Mouse (Mus musculus) telencephalon, adult 2 months (tissue): Measurements from ENCODE around the gene Cyb561d1.

Experiments
- DNase-seq: peaks from one replicate; pipeline ENCODE4 v3.0.0-alpha.2; 2011; ENCODE audit warnings: low read depth, low spot score

Cyb561d1 gene

DNA sequence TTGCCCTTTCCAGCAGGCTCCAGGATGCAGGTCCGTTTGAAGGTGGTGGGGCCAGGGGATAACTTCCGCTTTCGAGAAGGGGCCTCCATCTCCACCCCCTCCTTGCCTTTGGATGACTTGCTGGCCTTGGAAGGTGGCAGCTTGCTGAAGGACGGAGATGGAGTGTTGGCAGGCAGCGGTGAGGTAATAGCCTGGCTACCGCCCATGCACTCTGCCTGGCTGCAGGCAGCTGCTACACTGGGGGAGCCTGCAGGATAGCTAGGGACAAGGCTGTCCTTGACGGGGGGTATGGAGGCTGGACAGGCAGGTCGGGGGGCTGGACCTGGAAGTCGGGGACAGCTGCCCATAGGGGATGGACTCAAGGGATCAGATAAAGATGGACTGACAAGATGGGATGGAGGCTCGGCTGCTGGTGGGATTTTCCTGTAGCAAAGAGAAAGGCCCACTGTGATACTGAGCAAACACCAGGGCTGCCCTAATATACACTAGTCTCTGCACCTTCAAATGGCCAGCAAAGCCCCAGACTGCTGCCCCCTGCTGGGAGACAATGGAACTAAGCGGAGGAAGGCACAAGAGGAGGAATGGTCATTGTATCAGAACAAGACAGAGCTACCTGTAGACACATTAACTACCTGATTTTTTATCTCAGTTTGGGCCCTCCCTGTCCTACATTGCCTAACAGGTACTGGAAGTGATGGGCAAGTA, 2.8 kb upstream of the Cyb561d1 start:
- DNase-seq: no peak

DNA sequence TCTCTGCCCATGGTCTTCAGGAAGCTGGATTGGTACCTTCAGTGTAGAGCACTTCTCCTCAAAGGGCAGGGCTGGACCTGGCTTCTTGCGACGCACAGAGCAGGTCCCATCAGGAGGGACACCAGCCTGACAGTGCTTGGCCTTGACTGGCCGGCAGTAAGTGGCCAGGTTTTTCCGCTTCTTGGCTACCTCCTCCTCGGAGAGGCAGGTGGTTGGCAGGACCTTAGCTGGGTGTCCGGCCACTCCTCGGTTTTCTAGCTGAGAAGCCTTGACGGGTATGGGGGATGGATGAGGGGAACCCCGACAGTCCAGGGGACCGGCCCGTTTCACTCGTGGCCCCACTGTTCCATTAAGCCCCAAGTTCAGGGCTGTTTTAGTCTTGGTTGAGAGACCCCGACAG, 2.2 kb upstream of the Cyb561d1 start:
- no peak for DNase-seq

DNA sequence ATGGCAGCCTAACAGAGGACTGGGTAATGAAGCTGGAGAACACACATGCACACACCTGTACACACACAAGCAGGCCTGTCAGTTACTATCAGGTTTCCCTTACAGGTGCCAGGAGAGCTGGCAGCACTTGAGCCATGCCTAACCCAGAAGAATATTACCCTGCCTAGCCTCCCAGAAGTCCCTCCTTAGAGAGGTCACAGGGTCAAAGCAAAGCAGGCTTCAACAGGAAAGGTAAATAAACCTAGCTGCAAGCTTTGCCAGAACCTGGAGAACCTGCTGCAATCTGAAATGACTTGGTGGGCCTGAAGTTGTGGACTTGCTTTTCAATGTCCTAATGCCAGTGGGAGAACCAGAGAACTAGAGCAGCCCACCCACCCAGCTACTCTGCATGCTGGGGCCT, 1.5 kb upstream of the Cyb561d1 start:
- no peak for DNase-seq

DNA sequence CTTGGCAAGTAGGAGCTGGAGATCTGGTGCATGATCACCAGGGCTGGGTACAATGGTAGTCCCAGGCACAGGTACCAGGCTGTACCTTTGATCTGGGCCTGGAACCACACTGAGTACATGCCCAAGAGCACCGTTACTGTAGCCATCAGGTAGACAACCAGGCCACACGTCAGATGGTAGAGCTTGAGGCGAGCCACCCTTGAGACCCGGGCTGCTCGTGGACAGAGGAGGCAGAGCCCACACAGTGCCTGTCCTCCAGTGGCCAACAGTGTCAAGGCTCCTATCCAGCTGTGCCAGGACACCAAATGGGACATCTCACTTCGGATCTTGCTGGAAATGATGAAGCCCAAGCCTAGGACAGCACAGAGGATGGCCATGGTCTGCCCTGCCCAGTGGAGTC, 1.8 kb downstream of the Cyb561d1 start:
- DNase-seq: no peak

DNA sequence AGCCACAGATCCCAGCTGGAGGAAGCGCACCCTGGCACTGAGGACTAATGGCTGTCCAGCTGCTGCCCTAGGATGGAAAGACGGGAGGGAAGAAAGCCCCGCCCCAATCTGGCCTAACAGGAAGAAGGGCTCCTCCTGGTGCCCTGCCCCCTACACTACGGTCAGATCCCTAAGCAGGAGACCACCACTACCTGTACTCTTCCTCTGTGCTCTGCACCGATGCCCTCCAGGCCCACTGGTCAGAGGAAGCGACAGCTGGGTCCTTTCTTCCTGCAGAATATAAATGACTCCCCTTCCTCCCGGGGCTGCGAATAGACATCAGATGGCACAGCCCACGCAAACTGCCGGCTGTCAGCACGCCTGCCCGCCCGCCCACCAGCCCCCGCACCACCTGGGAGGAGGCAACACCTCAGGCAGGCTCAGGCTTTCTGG, 3.9 kb downstream of the Cyb561d1 start:
- peak; percentile 84 for DNase-seq

DNA sequence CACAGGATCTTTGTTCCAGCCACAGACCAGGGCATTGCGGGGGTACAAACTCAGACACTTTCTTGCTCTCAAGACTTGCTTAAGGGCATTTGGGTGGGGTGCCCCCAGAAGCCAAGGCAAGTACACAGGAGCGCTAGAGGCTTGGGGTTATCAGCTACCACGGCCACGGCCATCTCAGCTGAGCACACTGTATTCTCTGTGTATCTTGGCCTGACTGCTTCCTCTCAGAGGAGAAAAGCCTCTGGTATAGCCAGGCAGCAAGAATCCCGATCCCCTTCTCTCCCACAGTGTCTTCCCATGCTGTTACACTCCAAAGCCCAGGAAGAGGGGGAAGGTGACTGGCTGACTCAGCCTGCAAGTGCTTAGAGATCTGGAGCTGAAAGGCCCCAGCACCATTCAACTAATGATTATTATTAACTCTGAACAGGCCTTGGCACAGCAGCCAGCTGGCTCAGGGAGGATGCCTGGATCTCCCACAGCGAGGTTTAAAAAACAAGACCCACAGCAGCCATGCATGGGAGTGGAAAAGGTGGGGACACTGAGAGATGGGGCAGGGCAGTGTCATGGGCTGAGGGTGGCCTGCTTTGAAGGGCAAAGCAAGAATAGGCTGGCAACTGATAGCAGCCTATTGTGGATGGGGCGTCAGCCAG, 4.9 kb downstream of the Cyb561d1 start:
- DNase-seq: peak; percentile 77

DNA sequence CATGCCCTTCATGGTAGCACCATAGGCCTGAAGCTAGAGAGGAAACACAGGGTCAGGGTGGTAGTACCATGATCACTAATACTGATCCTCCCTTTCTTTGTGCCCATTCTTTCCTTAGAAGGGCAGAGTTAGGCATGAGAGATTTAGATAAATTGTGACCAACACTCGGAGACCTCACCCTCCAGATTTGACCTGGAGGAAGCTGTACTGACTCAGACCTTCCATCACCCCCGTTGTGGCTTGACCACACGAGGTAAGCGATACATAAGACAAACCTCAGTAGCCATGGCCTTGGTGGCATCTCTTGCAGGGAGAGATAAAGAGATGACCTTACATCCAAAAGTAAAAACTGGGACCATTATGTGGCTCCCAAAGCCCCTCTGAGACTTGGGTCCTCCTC, 5.7 kb downstream of the Cyb561d1 start:
- DNase-seq: no peak

DNA sequence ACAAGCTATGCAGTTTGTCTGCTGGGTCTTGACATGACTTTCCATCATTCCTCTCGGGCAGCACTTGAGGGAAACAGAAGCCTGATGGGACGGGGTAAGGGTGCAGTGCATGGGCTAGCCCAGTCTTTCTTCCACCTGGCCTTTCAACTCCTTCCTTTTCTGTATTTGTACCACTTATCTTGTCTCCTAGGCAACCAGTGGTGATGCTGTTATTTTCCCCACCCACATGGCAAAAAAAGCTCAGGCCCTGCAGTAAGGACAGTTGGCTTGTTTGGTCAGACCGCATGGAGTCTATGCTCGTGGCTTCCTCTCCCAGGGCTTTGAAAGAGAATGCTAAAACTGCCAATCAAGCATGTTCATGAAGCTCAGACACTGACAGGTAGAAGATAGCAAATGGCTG, 7.3 kb downstream of the Cyb561d1 start:
- DNase-seq: no peak

DNA sequence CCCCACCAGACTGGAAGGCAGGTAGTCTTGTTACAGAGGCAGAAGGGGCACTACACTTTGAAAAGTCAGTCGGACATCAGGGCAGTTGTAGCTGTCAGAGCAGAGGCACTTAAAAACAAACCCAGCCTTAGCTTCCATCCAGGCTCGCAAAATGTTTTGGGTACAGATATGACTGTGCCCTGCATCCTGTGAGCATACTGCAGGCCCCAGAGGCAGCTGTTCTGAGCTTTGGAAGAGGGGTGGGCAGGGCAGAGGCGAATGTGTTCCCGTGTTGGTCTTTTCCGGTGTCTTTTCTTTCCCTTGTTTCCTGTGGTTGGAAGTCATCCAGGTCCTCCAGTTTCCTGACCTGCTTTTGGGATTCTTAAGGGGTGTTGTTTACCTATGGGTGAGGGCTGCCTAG, 11.1 kb downstream of the Cyb561d1 start:
- DNase-seq: no peak

DNA sequence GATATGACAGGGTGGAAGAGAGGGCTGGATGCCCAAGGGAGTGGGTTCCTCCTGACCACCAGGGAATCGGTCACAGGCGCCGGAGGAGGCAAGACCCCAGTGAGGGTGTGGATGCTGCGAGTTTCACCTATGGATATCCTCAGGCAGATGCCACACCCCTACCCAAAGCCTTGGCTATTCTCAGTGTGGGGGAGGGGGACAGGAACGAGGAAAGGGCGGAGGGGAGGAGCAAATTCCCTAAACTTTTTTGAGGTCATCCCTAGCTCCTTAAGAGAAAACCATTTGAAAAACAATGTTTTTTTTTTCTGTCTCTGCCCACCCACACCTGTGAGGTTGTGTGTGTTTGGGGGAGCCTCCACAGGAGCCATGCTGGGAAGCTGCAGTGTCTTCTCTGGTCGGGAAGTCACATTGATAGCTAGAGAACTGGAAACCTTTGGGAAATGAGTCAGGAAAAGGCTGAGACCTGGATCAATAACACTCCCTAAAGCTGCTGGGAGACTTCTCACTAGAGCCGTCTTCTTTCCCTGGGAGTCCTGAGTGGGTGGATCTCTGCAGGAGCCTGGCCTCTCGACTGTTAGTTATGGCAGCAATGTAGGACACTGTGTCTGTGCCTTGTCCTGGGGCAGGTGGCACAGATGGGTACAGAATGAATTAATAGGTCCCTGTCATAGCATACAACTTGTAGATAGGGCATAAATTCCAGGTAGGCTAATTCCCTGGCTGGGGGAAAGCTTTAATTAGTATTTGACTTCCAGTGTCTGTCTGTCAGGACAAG, 12.1 kb downstream of the Cyb561d1 start:
- no peak for DNase-seq

DNA sequence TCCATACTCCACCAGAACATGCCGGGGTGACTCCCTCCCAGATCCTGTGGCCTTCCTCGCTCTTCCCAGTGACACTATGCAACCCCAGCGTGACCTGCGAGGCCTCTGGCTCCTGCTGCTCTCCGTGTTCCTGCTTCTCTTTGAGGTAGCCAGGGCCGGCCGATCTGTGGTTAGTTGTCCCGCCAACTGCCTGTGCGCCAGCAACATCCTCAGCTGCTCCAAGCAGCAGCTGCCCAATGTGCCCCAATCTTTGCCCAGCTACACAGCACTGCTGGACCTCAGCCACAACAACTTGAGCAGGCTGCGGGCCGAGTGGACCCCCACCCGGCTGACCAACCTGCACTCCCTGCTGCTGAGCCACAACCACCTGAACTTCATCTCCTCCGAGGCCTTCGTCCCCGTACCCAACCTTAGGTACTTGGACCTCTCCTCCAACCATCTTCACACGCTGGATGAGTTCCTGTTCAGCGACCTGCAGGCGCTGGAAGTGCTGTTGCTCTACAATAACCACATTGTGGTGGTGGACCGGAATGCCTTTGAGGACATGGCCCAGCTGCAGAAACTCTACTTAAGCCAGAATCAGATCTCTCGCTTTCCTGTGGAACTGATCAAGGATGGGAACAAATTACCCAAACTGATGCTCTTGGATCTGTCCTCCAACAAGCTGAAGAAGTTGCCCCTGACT, 13.8 kb downstream of the Cyb561d1 start:
- no peak for DNase-seq

DNA sequence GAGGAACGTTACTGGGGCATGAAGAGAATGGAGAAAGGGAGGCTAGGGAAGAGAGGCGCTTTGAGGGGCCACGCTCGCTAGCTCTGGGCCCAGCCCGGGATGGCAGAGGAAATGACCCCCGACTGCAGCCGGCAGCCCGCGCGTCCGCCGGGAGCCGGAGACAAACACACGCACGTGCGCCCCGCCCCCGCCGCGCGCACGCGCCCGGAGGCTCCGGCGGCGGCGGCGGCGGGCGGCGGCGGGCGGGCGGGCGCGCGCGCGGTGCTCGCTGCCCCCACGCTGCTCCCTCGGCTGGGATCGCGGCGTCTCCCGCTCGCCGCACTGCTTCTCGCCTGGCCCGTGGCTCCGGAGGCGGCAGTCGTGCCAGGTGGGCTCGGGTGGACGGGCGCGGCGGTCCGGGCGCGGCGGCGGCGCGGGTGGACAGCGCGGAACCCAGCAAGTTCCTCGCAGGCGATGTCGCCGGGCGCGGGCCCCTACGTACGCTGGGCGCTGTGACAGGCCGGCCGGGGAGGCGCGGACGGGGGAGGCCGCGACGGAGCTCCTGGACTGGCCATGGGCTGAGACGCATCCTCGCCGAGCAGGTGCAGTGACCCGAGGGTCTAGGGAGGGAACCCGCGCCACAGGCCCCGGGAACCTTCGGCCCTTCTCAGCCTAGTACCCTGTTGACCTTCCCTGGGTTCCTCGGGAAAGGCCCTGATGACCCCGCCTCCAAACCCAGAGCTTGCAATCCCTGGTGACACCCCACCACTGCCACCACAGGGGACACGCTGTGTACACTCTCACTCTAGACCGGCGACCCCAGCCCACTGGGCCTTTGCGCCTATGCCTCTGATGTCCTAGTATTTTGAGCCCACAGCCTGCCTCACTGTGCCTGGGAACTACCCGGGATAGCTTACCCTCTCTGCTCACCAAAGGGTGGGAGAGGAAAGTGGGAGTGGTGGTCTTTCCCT, 14.6 kb downstream of the Cyb561d1 start, which contains the start of gene Amigo1:
Amigo1 (plus strand) TSS at position 238 of the 950 bp plus-strand sequence.
- DNase-seq: no peak

DNA sequence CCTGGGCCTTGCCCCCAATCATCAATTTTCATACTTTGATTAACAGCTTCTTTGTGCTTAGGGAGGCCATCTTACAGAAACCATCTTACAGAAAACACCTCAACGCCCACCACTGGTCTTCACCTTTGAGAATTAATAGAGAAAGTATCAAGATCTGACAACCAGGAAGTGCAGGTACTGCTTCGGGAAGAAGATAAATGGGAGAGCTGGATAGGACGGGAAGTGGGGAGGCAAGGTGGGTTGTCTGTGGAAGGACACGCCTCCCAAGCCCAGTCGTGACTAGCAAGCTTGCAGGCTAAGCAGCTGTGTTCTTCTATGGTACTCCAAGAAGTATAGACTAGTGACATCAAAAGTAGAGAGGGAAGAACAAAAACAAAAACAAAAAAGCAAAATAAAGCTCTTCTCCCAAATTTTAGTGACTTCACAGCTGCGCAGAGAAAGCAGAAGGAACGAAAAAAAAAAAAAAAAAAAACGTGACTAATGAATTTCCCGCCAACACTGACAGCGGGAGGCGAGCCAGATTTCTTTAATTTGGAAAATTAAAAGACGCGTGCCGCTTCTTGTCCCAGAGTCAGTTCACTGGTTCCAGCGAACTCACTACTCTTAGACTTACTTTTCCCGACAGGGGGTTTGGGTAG, 15.4 kb downstream of the Cyb561d1 start:
- DNase-seq: no peak

DNA sequence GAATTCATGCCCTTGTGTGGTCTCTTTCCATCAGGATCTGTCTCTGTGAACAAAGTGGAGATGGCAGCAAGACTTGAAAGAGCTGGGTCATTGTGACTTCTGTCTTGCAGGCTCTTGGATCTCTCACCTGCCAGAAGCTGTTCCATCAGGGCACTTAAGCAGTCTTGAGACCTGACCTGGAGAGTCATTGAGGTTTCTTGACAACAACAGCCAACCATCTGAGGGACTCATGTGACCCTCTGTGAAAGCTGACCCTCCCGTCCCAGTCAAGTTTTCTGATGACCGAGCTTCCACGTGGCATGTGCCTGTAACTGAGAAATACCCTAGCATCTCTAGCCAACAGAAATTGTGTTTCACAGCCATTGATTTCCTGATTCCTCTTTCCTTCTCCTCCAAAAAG, 16.3 kb downstream of the Cyb561d1 start:
- no peak for DNase-seq

DNA sequence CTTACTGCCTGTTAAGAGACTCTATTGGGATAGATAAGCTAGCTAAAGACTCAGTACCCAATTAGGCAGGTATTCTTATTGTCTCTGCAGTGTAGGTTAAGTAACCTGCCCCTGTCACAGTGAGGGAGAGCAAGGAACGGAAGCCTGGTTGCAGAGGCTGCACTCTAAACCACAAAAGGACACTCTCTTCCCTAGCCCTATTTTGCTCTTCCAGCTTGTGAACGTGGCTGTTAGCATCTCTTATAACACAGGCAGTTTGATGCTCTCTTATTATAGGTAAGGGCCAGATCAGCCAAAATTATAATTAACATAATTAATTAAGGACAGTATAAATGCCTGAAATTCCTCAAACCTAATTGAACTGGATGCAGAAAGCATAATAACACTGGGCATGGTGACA, 20.5 kb downstream of the Cyb561d1 start:
- DNase-seq: no peak

DNA sequence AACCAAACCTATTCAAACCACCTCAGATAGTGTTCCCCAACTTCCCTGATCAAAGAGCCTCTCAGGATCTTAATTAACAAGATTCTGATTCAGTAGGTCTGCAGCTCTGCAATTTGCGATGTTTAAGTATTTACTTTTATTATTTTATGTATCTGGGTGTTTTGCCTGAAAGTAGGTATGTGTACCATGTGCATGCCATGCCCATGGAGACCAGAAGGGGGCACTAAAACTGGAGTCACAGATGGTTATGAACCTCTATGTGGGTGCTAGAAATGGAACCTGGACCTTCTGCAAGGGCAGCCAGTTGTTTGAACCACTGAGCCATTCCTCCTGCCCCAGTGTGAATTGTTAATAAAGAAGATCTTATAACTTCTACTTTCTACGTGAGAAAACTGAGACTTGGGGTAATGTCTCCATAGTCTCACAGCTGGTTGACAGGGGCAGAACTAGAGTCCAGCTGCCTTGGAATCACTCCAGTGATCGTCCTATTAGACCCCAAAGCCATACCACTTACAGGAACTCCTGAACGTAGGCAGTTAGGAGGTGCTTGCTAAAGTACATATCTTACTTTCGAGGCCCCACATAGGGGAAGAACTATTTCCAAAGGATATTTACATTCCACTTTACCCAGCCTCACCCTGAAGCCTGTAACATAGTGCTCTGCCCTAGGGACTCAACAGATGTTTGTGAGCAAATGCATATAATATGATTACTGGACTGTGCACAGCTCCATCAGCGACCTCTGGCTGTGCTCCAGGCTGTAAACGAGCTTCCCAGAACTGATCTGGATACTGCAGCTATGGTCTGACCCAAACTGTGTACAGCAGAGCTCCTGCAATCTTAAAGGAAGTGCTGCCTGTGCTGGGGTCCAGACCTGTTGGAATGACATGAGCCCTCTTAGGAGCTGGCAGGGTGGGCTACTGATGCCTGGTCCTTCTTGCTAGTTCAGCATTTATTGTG, 22.0 kb downstream of the Cyb561d1 start:
- no peak for DNase-seq

DNA sequence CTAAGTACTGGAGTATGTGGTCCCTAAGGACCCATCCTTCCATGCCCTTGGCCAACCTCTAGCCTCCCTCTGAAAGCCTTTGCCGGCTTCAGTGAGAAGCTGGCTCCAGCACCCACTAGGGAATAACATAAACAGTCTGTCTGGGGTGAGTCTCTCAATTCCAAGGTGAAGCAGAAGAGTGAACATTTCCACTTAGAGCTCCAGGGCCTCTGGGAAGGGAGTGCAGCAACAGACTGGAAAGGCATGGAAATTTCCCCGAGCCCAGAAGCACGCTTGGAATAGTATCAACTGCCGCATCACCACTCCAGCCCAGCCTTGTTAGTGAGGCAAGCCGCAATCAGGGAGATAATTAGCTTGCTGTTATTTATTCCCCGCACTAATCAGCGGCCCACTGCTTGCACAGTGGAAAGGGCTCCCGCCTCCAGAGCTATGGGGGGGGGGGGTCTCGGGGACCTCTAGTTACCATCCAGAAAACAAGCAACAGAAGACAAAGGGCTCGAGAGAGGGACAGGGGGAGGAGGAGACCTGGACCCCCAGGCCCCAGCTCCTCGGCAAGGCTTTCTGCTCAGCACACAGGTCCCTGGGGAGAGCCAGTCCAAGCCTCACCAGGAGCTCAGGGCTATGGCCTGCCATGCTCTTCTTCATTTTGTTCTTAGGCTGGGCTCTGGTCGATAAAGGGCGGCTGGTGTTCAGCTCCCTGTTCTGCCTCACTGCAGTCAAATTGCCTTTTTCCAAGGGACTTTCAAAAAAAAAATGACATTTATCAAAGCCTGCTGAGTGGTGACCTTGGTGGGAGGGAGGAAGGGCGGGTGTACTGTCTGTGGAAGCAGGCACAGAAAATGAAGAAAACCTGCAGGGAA, 26.1 kb downstream of the Cyb561d1 start:
- DNase-seq: peak; percentile 89

DNA sequence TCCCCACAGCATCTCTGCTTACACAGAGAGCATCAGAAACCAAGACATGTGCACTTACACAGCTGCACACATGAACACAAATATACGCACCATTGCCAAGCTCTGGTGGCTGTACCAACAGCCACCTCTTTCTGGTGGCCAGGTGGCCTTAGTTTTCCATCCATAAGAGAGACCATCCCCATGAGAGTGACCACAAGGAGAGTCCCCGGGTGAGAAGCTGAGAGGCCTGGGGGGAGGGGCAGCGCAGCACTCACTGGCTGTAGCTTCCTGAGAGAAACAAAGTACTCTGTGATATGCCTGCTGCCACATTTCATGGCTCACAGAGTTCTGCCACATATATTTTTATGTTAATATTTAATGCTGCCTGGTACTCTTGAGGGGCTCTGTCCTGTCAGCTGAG, 31.8 kb downstream of the Cyb561d1 start:
- no peak for DNase-seq
